In the genomic region with DNA sequence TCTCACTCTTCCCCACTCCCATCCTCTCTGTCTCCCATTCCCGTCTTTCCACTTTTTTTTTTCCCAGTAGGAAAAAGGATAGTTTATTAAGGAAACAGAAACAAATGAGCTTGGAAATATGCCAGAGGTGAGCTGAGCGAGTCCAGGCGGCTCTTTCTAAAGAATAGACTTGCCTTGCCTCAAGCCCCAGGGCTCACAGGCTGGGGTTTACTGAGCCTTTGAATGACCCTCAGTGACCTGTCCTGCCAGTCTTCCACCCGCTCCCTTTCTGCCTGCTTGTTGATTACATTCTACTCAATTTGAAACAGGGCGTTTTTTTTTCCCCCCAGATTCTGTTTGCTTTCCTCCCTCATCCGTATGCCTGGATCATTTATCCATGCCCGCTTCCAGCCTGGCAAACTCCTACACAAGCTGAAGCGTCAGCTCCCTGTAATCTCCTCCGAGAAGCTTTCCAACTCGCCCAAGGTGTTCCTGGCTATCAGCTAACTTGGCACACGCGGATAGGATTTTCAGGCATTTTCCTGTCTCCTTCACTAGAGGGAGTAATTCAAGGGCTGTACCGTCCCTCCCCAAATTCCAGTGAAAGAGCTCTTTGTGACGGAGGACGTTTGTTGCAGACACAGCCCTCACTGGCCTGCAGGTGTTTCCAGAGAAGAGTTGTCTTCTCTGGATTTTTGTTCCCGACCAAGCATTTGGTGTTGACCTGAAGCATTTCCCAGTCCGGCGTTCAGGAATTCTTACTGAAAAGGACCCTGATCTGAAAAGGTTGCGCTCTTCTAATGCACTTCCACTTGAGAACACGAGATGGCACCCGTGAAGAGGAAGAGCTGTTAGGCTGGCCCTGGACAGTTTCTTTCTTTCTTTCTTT, we compare ENCODE assay signal across 8 mouse cellular contexts. TPM values are rescaled to one million over a fixed set of nuclear protein-coding genes. Genes with fewer than 3 reads are reported as not detected.
A peak's percentile ranks its signal among the peaks of the same experiment; 100 is the strongest.
DNase-seq lines count a peak whose midpoint lies in the region; ATAC-seq lines count a peak whose summit lies in the region.

No protein-coding gene starts in this region.

- H3K4me1 ChIP-seq in hindbrain, embryonic 13.5 days (replicated peaks): peaks cover 8% of the 10 kb centered on the region

- H3K27ac ChIP-seq in hindbrain, embryonic 13.5 days: no peak overlapping the region

- peaks cover 5% of the 10 kb centered on the region; the same call in 1 of the 2 replicates for H3K27me3 ChIP-seq in hindbrain, embryonic 13.5 days

- no peaks in the 10 kb centered on the region for H3K9me3 ChIP-seq in hindbrain, embryonic 13.5 days

- DNase-seq in WW6 (ENCODE audit: low read depth, low spot score): peak; percentile 54
- DNase-seq in cerebellum, postnatal 25 days: peak; percentile 77 to 83
- peak; percentile 27 to 45 for DNase-seq in frontal cortex, postnatal 14 days (ENCODE audit: low spot score in 2 of 2)
- peak; percentile 75 to 77 for DNase-seq in layer of hippocampus, postnatal 14 days (ENCODE audit: low spot score in 2 of 2)
- peak; percentile 79 for DNase-seq in lung, postnatal 10 days
- peak; percentile 84 for DNase-seq in retina, postnatal 1 day
- DNase-seq in urinary bladder, postnatal 4 days (ENCODE audit: low spot score in 2 of 2): peak; percentile 23 to 64

- peak overlapping the region; percentile 46 for H3K4me3 ChIP-seq in hindbrain, embryonic 13.5 days

- WGBS in hindbrain, embryonic 13.5 days: 3% methylated on average over 21 of the region's 21 CpGs

- H3K36me3 ChIP-seq in hindbrain, embryonic 13.5 days: no peaks in the 10 kb centered on the region

- H3K4me2 ChIP-seq in hindbrain, embryonic 13.5 days: peak overlapping the region; percentile 56

- ATAC-seq in hindbrain, embryonic 13.5 days (ENCODE audit: low FRiP score): peak; percentile 92

- H3K9ac ChIP-seq in hindbrain, embryonic 13.5 days: peak overlapping the region; percentile 67

RNA-seq across cellular contexts. Expression of a gene that starts 59.9 kb away (rescaled TPM):
- polyA plus RNA-seq in hindbrain, embryonic 13.5 days (2015; fragmentation: Nextera tagmentation; extraction: Ambion mirVana): 219 TPM in 2 replicates
- 10 to 100 TPM; 68.0 to 70.4 TPM for total RNA-seq in layer of hippocampus, postnatal 14 days (2021)
